Mouse (Mus musculus): ENCODE results near the gene Med16. TPM values are rescaled to one million over a fixed set of nuclear protein-coding genes. Genes with fewer than 3 reads are reported as not detected.

The Med16 gene
- polyA plus RNA-seq, 1 experiment from 2014 or later, result 58.7 TPM

DNA sequence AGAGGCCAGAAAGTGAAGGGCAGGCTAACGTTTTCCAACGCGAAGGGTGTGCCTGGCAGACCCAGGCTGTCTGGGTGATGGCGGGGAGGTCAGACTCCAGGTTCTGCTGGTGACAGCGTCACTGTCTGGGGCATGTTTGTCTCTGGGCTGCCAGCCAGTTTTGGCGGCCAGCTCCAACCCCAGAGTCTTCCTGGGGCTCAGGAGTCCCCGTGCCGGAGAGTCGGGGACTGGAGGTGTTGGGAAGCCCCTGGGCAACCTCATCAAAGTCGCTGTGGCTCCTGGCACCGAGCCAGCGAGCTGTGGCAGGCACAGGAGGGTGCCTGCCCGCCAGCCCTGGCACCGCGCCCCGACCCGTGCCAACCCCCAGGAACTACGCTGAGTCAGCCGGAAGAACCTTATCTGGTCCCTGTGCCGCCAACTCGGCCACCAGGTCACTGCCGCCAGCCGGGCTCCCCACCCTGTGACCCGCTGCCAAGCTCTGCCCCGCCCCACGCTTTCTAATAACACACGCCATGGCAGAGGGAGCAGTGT, 28.3 kb upstream of the Med16 start:
- peaks cover 38% of the 10 kb centered on the region for H3K36me3 ChIP-seq (ENCODE audit: insufficient read depth)
- H3K9me3 ChIP-seq (ENCODE audit: low read depth, low read length), result no peaks in the 10 kb centered on the region
- 45% methylated on average over 27 of the region's 27 CpGs for WGBS
- H3K4me2 ChIP-seq, result peak overlapping the region; percentile 32
- ATAC-seq (ENCODE audit: insufficient read depth) (no peak), DNase-seq (peak; percentile 70)
- H3K27ac ChIP-seq (ENCODE audit: low read depth), result peak overlapping the region; percentile 64
- no peak for TF ChIP-seq CTCF (IDR thresholded peaks at IDR 0.05; ENCODE audit: low read depth)
- peaks cover 36% of the 10 kb centered on the region for H3K4me1 ChIP-seq (ENCODE audit: insufficient read depth)
- H3K27me3 ChIP-seq (ENCODE audit: insufficient read depth, low read length), result no peaks in the 10 kb centered on the region
- peak overlapping the region; percentile 23 for H3K9ac ChIP-seq
- H3K4me3 ChIP-seq (ENCODE audit: low read depth, low read length), result 0 out of 2 replicates have a peak overlapping the region, but pooled peaks have one; percentile 3

DNA sequence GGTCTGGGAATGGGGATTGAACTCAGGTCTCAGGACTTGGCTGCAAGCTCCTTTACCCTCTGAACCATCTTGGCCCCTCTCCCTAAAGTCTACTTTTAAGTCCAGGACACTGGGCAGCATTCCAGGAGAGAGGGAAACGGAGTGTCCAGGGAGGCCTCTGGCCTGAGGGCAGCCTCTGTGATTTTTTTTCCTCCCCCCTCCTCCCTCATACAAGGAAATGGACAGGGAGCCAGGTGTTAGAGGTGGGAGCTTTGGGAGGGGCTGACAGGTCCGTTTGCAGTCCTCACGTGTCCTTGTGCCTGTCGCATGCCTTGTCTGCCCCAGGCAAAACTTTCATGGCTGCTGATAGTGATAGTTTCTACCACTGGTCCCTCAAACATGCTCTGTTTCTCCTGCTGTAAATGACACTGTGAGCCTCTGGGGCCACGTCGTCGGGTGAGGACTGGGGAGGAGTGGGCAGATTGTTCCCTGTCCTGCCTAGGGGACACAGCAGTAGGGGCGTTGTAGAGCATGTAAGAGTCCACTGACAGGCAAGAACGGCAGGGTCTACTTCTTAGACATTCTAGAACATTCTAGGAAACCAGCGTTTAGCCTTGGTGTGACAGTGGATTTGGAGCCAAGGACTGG, 27.7 kb upstream of the Med16 start:
- 47% methylated on average over 10 of the region's 10 CpGs for WGBS
- TF ChIP-seq CTCF (IDR thresholded peaks at IDR 0.05; ENCODE audit: low read depth), result no peak
- Histone ChIP-seq H3K36me3 (ENCODE audit: insufficient read depth) (peaks cover 44% of the 10 kb centered on the region), H3K27me3 (ENCODE audit: insufficient read depth, low read length) (no peaks in the 10 kb centered on the region), H3K4me2 (peak overlapping the region; percentile 32), H3K4me3 (ENCODE audit: low read depth, low read length) (no peak overlapping the region), H3K27ac (ENCODE audit: low read depth) (peak overlapping the region; percentile 64), H3K9ac (peak overlapping the region; percentile 23; the same call in 1 of the 2 replicates), H3K4me1 (ENCODE audit: insufficient read depth) (peaks cover 36% of the 10 kb centered on the region), H3K9me3 (ENCODE audit: low read depth, low read length) (no peaks in the 10 kb centered on the region)
- DNase-seq (peak; percentile 53), ATAC-seq (ENCODE audit: insufficient read depth) (no peak)

DNA sequence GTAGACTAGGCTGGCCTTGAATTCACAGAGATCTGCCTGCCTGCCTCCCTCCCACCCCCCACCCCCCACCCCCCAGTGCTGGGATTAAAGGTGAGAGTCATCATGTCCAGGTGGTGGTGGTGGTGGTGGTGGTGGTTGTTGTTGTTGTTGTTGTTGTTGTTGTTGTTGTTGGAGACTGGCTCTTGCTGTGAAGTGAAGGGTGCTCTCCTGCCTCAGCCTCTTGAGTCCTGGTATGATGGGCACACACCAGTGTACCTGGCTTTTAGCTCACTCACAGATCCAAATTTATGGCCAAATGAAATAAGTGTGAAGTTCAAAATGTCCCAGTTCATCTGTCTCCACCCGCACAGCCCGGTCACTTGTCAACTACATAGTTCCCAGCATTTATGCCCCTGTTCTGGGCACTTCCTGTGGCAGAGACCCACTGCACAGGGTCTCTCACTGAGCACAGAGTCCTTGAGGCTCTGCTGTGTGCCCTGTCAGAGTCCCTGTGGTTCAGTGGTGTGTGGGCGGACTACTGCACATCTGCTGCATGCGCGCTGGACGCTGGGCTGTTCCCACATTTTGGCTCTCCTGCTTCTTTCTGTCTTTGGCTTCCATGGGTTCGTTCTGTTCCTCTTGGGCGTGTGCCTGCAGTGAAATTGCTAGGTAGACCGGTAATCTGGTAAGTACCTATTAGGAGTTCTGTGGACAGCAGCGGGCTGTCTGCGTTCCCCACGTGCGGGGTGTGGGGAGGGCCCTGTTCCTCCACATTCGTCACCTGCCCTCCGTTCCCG, 26.3 kb upstream of the Med16 start:
- peaks cover 50% of the 10 kb centered on the region for H3K36me3 ChIP-seq (ENCODE audit: insufficient read depth)
- H3K9ac ChIP-seq, result no peak overlapping the region
- no peak overlapping the region for H3K4me3 ChIP-seq (ENCODE audit: low read depth, low read length)
- H3K4me1 ChIP-seq (ENCODE audit: insufficient read depth), result peaks cover 36% of the 10 kb centered on the region
- no peaks in the 10 kb centered on the region for H3K27me3 ChIP-seq (ENCODE audit: insufficient read depth, low read length)
- no peak overlapping the region for H3K27ac ChIP-seq (ENCODE audit: low read depth)
- no peaks in the 10 kb centered on the region for H3K9me3 ChIP-seq (ENCODE audit: low read depth, low read length)
- no peak for TF ChIP-seq CTCF (IDR thresholded peaks at IDR 0.05; ENCODE audit: low read depth)
- 88% methylated on average over 16 of the region's 16 CpGs for WGBS
- DNase-seq (no peak), ATAC-seq (ENCODE audit: insufficient read depth) (no peak)
- H3K4me2 ChIP-seq, result no peak overlapping the region

DNA sequence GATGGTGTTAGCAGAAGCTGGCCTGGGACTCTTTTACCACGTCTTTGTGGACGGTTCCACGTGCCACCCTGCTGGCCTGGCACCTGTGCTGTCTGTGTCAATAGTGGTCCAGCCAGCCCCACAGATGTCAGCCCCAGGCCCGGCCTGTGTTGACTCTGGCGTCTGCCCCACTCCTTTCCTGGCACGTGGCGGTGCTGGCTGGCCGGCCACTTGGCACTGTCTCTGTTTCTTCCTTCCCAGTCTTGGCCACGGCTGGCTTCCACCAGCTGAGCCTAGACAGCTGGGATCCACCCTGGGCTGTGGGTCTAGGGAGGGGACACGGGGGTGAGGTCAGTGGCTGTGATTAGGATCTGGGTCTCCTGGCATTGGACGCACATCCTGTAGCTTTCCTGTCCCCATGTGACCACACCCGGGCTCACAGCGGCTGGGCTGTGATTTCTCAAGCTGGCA, 25.6 kb upstream of the Med16 start:
- H3K4me3 ChIP-seq (ENCODE audit: low read depth, low read length), result no peak overlapping the region
- peak overlapping the region; percentile 69; the same call in 1 of the 2 replicates for H3K27ac ChIP-seq (ENCODE audit: low read depth)
- TF ChIP-seq CTCF (IDR thresholded peaks at IDR 0.05; ENCODE audit: low read depth), result no peak
- ATAC-seq (ENCODE audit: insufficient read depth) (peak; percentile 53), DNase-seq (peak; percentile 79)
- peaks cover 38% of the 10 kb centered on the region for H3K4me1 ChIP-seq (ENCODE audit: insufficient read depth)
- 43% methylated on average over 13 of the region's 13 CpGs for WGBS
- H3K4me2 ChIP-seq, result peak overlapping the region; percentile 21; the same call in 1 of the 2 replicates
- H3K27me3 ChIP-seq (ENCODE audit: insufficient read depth, low read length), result no peaks in the 10 kb centered on the region
- no peak overlapping the region for H3K9ac ChIP-seq
- H3K36me3 ChIP-seq (ENCODE audit: insufficient read depth), result peaks cover 50% of the 10 kb centered on the region
- H3K9me3 ChIP-seq (ENCODE audit: low read depth, low read length), result no peaks in the 10 kb centered on the region

DNA sequence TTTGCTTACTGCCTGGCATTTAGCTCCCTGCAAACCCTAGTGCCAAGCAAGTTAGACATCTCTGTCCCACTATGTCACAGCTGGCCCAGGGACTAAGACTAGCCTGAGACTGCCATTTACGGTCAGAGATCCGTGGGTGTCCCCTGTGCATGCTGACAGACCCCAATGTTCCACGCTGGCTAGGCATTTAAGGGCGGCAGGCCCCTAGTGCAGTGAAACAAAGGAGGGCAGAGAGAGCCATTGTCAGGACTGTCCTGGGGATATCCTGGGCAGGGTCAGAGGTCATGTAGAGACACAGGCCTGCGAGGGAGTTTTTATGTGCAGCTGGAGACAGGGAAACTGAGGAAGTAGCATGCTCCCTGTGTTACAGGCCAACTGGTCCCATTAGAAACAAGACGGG, 25.1 kb upstream of the Med16 start:
- DNase-seq (no peak), ATAC-seq (ENCODE audit: insufficient read depth) (no peak)
- Histone ChIP-seq H3K4me3 (ENCODE audit: low read depth, low read length) (no peak overlapping the region), H3K27ac (ENCODE audit: low read depth) (peak overlapping the region; percentile 69; the same call in 1 of the 2 replicates), H3K4me1 (ENCODE audit: insufficient read depth) (peaks cover 42% of the 10 kb centered on the region), H3K9me3 (ENCODE audit: low read depth, low read length) (no peaks in the 10 kb centered on the region), H3K36me3 (ENCODE audit: insufficient read depth) (peaks cover 50% of the 10 kb centered on the region), H3K27me3 (ENCODE audit: insufficient read depth, low read length) (no peaks in the 10 kb centered on the region), H3K4me2 (peak overlapping the region; percentile 21; the same call in 1 of the 2 replicates), H3K9ac (no peak overlapping the region)
- 71% methylated on average over 6 of the region's 6 CpGs for WGBS
- TF ChIP-seq CTCF (IDR thresholded peaks at IDR 0.05; ENCODE audit: low read depth), result no peak

DNA sequence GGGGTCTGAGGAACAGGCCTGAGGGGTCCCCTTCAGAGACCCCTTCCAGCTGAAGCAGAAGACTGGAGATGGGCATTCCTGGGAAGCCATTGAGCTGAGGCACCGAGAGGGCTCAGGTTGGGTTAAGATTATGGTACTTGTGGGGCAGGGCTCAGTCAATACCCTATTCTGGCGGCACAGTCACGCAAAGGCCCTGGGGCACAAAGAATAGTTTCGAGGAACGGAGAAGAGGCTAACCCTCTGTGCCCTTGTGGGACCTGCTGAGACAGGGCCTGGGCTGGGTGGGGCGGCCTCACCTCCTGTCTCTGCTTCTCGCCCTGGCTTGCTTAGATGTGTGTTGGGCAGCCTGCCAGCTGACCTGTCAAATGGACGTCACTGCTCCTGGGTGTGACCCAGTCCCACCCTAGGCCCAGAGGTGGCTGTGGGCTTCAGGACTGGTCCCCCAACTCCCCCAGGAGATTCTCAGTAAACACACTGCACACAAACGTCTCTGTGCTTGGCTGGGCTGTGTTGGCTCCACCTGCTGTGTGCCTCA, 24.5 kb upstream of the Med16 start:
- H3K27me3 ChIP-seq (ENCODE audit: insufficient read depth, low read length), result no peaks in the 10 kb centered on the region
- H3K9me3 ChIP-seq (ENCODE audit: low read depth, low read length), result no peaks in the 10 kb centered on the region
- peaks cover 49% of the 10 kb centered on the region for H3K36me3 ChIP-seq (ENCODE audit: insufficient read depth)
- ATAC-seq (ENCODE audit: insufficient read depth) (no peak), DNase-seq (no peak)
- TF ChIP-seq CTCF (IDR thresholded peaks at IDR 0.05; ENCODE audit: low read depth), result no peak
- H3K4me3 ChIP-seq (ENCODE audit: low read depth, low read length), result no peak overlapping the region
- H3K4me1 ChIP-seq (ENCODE audit: insufficient read depth), result peaks cover 44% of the 10 kb centered on the region
- peak overlapping the region; percentile 73 for H3K27ac ChIP-seq (ENCODE audit: low read depth)
- peak overlapping the region; percentile 31; the same call in 1 of the 2 replicates for H3K4me2 ChIP-seq
- no peak overlapping the region for H3K9ac ChIP-seq
- 58% methylated on average over 9 of the region's 9 CpGs for WGBS

Measured in lung, embryonic 14.5 days (tissue).